Comparison of ENCODE assay signal across 8 mouse cellular contexts in genomic region chr17:35896781-35897643, GRCm38 (mm10). TPM values are rescaled to one million over a fixed set of nuclear protein-coding genes. Genes with fewer than 3 reads are reported as not detected.
DNase-seq lines count a peak whose midpoint lies in the region; ATAC-seq and TF ChIP-seq lines count a peak whose summit lies in the region.

TSS of gene 2310061I04Rik (minus strand) at chr17:35897431.

- H3K9me3 ChIP-seq in hindbrain, embryonic 12.5 days (replicated peaks), result no peaks in the 10 kb centered on the region

- in situ Hi-C loops in Patski (cut with MboI; ENCODE audit: low pct_unique_long_range_greater_than_20kb), result no loop called here

- whole genome bisulfite sequencing in hindbrain, embryonic 12.5 days, result under 1% methylated on average over 83 of the region's 86 CpGs

- peaks cover 21% of the 10 kb centered on the region for H3K4me1 ChIP-seq in hindbrain, embryonic 12.5 days

- CTCF ChIA-PET in Patski (lab: Charles Lee), result interaction anchor here (1.0 kb wide), 1 partner anchor 23 kb away, joined by 3 read pairs; no protein-coding TSS in a partner anchor

- peak within 1 kb of the TSS; percentile 85 for H3K4me3 ChIP-seq in hindbrain, embryonic 12.5 days

- TF ChIP-seq CTCF in Patski (IDR thresholded peaks at IDR 0.05), result no peak

- H3K27ac ChIP-seq in hindbrain, embryonic 12.5 days, result peak within 1 kb of the TSS; percentile 96

- H3K4me2 ChIP-seq in hindbrain, embryonic 12.5 days (replicated peaks), result peak within 1 kb of the TSS; percentile 100

- H3K27me3 ChIP-seq in Patski, result no peaks in the 10 kb centered on the region
- H3K27me3 ChIP-seq in hindbrain, embryonic 12.5 days, result no peaks in the 10 kb centered on the region

- DNase-seq in Patski (ENCODE audit: low read depth, low spot score), result no peak
- DNase-seq in cerebellum, postnatal 14 days, result peak; percentile 93 to 97
- peak; percentile 82 to 84 for DNase-seq in frontal cortex, postnatal 14 days (ENCODE audit: low spot score in 2 of 2)
- DNase-seq in layer of hippocampus, postnatal 10 days (ENCODE audit: low spot score in 2 of 2), result peak; percentile 90 to 95
- DNase-seq in lung, postnatal 10 days, result peak; percentile 92
- DNase-seq in ovary, postnatal 14 days (ENCODE audit: low spot score), result peak; percentile 89
- DNase-seq in thymus, postnatal 10 days (ENCODE audit: low spot score in 2 of 2), result peak; percentile 85 to 93

- H3K9ac ChIP-seq in hindbrain, embryonic 12.5 days, result peak within 1 kb of the TSS; percentile 89

- H3K36me3 ChIP-seq in hindbrain, embryonic 12.5 days, result peaks cover 59% of the 10 kb centered on the region

- peak; percentile 48 for ATAC-seq in Patski
- peak; percentile 94 for ATAC-seq in hindbrain, embryonic 12.5 days (ENCODE audit: low FRiP score)

- POLR2A ChIA-PET in Patski (lab: Charles Lee), result interaction anchor here (1.3 to 1.8 kb wide), 3 partner anchors 17 to 19 kb away, joined by 4 to 5 read pairs (median 4); partner anchors contain the start of genes Dhx16, Mrps18b and Ppp1r10

RNA-seq across cellular contexts. Expression of gene 2310061I04Rik, which starts in this region (rescaled TPM):
- polyA plus RNA-seq in Patski (2021), result 61.5 TPM
- 25.7 and 28.7 TPM in 2 replicates for polyA plus RNA-seq in hindbrain, embryonic 12.5 days (2016; fragmentation: Nextera tagmentation; extraction: Ambion mirVana)
- total RNA-seq in layer of hippocampus, postnatal 10 days (2021), result 10 to 100 TPM; 69.4 to 77.2 TPM
